Mouse (Mus musculus): ENCODE measurements around the gene Mdm2.
A peak's percentile ranks its signal among the peaks of the same experiment; 100 is the strongest.

Gene Mdm2

DNA sequence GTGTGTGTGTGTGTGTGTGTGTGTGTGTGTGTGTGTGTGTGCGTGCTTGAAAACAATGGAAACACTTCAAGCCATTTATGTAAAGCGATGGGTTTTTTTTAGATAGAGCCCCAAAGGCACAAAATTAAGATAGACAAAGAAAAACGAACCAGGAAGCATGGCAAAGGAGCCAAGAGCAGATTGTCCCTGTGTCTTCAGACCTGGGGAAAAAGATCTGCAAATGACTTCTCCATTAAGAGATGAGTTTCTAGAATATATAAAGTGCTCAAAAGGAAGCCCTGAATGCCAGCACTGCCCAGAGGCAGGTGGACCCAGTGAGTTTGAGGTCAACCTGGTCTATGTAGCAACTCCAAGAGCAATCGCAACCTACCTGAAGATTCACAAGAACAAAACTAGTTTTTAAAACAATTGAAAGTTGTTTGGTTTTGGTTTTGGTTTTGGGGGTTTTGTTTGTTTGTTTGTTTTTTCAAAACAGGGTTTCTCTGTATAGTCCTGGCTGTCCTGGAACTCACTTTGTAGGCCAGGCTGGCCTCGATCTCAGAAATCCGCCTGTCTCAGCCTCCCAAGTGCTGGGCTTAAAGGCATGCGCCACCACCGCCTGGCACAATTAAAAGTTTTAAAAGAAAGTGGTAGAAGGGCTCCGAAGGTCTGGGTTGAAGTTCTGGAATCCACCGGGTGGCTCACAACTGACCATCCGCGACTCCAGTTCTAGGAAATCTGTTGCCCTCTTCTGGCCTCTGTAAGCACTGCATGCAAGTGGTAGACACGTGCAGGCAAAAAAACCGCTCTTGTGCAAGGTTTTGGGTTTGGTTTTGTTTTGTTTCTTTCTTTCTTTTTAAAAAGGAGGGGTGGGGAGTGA is 28.3 kb downstream of the Mdm2 start:
- DNase-seq: peak; percentile 63 to 77

DNA sequence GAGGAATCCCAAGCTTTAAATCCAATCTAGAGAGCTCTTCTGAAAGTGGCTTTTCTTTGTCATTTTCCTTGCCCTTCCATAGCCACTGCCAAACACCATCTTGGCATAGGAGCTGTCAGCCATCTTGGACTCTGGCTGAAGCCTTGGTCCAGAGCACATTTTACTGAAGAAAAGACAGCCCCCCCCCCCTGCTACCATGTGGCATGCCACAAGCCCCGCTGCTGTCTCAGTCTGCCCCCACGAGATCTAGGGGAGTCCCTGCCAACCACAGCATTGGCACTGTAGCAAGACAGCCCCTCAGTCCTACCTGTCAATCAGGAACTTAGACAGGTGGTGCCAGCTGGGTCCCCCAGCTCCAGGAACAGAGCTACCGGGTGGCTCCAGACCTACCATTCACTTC is 29.0 kb downstream of the Mdm2 start:
- DNase-seq: no peak

DNA sequence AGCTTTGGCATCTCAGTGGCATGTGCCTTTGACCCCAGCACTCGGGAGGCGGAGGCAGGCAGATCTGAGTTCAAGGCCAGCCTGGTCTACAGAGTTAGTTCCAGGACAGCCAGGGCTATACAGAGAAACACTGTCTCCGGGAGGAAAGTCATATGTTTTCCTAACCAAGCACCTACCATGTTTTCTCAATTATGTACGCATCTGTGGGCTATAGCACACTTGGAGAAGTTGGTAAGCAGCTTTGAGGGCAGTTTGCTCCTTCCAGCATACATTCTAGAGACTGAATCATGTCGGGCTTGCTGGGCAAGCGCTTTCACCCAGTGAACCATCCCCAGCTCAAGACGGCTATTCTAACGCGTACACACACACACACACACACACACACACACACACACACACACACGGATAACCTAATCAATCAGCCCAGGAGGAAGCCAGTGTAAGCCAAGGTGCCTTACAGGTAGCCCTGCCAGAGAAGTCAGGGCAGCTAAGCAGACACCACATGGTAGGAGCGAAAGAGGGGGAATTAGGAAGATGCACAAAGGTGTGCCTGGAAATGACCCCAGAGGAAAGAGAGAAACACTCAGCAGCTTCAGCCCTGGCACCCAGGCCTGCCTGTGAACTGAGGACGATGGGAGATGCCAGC is 29.6 kb downstream of the Mdm2 start:
- DNase-seq: no peak

DNA sequence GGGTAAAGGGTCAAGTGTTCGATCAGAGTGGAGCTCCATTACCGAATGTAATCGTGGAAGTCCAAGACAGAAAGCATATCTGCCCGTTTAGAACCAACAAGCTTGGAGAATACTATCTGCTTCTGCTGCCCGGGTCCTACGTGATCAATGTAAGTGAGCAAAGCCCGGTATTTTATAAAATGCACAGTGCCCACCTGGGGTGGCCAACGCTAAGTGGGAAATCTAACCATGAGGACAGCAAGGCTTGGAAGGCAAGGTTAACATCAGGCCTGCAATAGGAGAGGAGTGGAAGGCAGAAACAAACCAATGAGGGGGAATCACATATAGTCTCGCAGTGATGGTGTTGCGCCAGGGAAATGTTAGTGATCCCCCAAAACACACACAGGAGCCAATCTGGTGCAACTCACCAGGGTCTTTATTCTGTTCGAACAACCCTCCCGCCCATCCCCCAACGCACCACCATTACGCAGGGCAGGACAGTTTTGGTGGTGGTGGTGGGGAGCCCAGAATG is 30.5 kb downstream of the Mdm2 start:
- no peak for DNase-seq

DNA sequence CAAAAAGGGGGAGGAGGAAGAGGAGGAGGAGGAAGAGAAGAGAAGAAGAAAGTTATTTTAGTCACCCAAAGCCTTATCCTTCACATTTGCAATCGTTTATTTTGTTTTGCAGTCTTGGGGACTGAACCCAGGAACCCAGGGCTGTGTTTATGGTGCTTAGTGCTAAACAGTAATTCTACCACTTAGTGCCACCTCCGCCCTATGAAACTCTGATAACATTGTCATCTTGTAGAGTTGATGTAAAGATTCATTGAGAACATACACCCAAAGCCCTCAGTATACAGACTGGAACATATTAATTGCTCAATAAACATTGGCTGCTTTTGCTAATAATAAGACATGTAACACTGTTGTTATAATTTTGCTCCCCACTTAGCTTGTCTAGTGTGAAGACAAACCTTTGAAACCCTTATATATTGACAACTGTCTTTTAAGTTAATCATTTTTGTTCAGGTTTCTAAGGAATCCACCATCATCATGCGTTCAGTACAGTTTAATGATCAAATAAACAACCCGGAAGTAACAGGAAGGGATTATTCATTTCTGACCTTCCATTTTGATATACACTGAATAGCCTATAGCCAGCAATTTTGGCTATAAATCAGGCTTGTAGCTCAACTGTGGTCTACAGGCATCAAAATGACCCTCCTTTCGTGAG is 31.4 kb downstream of the Mdm2 start:
- no peak for DNase-seq

DNA sequence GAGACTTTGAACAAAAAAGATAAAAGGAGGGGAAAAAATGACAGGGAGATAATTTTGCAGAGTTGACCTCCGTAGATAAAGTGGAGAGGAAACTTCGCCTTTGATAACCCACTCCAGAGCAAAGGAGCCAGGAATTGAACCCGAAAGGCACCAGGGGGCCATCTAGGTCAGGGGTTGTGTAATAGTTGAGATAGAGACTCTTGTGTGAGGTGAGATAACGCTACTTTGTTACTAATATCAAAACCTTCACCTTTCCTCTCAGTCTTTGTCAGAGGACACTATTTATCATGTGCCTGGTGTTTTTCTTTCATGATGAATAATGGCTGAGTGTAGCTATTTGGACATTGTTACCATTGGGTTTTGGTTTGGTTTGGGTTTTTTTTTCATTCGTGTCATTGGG is 32.2 kb downstream of the Mdm2 start:
- DNase-seq: peak in 1 of 2 experiments; percentile 14

DNA sequence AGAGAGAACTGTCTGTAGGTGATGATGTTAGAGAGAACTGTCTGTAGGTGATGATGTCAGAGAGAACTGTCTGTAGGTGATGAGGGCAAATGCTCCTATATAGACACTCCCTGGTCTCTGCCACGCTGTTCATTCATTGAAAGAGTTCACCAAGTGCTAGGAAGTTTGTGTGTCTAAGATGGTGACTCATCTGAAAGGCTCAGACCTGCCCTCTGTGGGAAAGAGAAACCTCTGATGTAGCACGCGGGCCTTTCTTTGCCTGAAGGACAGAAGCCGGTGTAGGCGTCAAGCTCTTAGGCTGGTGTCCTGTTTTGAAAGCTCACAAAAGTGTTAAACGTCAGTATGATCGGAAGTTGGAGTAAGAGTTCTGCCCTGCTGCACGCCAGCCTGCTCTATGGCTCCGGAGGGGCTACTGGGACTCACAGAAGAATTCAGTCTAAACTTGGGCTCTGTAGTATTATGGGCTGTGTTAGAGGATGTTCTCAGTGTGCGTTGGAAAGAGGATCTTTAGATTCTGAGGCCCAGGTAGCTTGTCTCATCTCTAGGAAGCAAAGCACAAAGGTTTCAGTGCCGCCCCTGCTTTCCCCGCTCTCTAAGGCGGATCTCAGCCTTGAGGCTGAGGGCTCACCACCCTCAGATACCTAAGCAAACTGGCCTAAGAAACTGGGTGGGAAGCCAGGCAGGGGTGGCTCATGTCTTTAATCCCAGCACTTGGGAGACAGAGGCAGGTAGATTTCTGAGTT is 32.9 kb downstream of the Mdm2 start:
- DNase-seq: peak in 1 of 2 experiments; percentile 22

DNA sequence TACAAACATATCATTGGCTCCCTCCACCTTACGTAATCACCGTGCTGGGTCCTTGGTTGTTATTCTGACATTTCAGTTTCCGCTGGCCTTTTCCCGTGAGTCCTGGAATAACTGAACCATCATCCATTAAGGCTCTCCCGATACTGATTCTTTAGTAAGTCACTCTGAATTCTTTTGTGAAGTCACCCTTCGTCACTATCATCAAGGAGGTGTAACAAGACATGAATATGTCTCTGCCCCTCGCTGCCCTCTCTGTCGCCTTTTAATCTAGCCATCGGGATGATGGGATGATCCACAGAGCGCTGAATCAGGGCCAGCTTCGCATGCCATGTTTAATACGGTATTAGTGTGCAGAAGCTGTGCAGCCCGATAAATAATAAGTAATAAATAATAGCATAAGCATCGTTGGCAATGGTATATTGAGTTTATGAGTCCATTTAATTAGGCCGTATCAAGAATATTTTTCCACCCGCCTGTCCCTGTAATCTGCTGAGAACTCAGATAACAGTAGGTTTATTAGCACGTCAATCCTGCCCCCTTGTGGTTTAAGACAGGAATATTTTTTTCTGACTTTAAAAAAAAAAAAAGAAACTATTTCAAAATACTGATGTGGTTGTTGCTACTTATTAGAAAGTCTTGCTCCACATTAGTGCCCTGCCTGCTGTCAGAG is 33.8 kb downstream of the Mdm2 start:
- DNase-seq: peak; percentile 18 to 25

DNA sequence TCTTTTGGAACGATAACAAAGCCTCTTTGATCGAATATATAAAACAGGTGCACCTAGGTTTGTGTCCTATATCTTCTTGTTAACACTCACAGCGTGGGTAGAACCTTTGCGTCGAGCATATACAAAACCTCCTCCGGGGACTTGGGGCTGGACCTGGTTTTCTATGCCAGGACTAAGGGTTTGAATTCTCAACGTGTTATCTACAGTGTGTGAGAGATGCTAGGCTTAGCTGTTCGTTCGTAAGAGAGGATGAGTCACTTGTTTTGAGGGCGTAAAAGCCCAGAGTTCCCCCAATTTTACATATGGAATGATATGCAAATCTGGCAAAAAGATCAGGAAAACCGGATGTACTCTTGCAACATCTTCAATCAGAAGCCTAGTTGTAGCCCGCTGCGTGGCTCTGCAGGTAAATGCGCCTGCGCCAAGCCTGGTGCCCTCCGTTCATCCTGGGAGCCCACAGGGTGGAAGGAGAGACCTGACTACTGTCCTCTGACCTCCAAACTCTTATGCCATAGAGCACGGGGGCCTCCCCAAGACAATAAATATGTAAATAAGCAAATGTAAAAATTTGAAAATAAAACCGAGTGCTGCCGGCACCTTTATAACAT is 34.4 kb downstream of the Mdm2 start:
- DNase-seq: peak in 1 of 2 experiments; percentile 17

DNA sequence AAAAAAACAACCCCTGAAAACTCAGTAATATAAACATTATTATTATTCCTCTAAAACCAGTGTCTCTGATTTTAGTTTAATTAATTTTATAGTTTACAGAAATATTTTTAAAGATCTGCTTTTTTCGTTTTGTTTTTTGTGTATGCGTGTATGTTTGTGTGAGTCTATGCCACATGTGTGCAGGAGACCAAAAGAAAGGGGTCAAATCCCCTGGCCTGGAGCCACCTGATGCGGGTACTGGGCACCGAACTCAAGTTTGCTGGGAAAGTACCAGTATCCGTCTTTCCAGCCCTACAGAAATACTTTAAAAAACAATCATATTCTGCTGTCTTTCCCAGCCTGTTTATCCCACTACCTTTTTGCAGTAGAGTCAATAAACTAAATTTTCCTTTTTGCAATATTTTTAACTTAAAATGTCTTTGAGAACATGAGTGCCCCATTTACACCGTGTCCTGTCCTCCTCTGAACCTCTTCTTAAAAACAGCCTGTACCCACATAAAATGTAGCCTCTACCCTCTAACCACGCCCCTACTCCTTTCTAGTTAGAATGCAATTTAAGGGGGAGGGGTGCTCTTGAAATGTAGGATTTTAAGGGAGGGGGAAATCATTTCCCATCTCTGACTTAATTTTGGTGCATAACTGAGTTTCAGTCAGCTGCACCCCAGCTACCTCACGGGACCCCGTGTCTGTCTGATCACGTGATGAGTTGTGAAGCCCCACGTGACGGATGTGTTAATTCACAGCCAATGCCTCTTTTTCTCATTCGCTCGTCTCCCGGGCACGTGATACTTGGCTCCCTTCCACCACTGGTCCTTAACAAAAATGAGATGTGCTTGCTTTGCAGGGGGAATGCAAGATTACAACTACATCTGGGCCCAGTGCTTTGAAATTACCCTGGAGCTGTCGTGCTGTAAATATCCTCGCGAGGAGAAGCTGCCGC is 35.2 kb downstream of the Mdm2 start:
- DNase-seq: peak; percentile 72 to 75

DNA sequence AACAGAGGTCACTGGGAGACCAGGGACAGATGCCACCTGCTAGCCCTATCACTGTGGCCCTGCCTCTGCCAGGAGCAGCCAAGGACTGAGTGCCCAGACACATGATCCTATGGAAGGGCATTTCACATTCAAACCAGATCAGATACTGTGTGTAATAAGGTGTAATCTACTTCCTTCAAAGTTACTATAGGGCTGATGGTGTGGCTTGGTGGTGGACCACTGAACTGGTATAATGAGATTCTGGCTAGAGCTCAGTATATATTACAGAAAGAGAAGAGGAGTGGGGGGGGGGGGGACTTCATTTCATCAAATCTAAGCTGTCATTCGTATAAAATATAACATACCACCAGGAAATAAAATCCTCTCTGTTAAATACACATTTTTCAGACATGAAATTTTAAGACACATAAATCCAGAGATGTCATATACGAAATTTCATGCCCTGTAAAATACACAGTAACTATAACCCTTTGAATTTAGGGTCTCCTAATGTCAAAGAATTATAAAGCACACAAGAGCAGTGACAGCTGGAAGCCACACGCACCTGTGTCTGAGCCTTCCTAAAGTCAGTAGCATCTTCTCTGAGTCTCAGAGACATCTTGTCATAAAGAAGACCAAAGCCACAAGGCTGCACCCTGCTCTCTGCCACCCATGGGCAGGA is 36.1 kb downstream of the Mdm2 start:
- no peak for DNase-seq

DNA sequence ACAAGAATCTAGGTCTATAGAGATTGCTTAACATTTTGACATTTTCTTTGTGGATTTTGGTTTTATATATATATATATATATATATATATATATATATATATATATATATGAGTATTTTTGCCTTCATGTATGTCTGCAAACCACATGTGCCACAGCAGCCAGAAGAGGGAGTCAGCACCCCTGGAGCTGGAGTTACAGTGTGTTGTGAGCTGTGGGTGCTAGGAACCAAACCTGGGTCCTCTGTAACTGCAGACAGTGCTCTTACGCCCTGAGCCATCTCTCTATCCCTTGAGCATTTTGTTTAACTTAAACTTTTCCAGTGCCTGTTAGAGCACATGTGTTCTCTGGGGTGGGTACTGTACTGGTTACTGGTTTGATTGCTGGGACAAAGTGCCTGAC is 36.6 kb downstream of the Mdm2 start:
- DNase-seq: no peak

DNA sequence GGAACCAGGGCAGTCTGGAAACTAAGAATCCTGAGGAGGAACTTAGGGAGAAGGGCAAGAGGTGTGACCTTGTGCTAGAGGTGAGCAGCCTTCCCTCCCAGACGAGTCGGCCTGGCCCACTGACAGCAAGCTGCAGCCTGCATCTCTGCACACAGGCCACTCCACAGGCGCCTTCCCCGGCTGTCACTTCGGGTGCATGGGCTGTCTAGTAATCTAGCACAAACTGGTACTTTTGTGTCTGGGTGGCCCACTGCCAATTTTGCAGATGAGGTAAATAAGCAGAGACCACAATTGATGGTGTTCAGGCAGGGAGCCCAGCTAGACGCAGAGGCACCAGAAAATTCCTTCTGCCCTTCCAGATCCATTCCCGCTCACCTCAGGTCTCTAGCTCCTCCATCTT is 37.9 kb downstream of the Mdm2 start:
- peak; percentile 41 to 54 for DNase-seq

DNA sequence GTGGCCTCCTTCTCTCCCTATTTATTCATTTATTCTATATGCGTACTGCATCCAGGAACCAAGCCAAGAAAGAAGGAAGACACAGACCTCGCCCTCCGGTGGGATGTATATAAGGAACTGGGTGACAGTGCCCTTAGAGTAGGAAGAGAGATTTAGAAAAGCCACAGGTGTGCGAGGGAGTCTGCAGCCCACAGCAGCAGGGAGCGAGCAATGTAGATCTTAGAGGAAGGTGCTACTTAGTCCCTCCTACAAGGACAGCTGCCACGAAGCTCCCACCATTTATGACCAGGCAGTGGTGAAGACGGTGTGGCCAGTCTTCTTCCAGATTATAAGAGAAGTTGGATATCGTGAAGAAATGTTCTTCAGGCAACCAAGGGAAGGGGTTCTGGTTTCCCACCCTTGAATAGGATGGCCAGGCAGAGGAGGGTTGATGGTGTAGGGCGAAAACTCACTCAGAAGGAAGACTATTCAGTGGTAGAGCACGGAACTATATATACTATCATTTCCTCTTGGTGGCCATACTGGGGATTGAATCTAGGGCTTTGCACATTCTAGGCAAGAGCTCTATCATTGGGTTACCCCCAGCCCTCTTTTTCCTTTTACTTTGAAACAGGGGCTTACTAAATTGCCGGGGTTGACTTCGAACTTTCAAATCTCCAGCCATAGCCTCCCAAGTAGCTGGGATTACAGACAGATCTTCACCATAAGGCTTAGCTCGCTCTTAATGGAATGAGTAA is 38.5 kb downstream of the Mdm2 start:
- peak in 1 of 2 experiments; percentile 12 for DNase-seq

DNA sequence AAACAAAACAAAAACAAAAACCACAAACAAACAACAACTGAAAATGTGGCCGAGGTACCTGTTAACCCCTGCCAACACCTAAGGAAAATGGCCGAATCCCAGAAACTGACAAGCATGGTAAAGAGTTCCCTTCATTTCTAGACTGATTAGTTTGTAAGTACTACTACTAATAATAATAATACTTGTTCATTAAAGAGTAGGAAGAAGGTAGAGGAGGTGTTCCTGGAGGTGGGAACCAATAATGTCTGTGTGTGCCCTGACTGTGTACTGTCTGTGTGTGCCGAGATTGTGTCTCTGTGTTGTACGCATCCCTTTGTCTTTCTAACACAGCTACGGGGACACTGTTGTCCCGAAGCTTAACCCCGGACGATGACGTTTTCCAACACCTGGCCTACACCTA is 39.3 kb downstream of the Mdm2 start:
- DNase-seq: peak in 1 of 2 experiments; percentile 11

DNA sequence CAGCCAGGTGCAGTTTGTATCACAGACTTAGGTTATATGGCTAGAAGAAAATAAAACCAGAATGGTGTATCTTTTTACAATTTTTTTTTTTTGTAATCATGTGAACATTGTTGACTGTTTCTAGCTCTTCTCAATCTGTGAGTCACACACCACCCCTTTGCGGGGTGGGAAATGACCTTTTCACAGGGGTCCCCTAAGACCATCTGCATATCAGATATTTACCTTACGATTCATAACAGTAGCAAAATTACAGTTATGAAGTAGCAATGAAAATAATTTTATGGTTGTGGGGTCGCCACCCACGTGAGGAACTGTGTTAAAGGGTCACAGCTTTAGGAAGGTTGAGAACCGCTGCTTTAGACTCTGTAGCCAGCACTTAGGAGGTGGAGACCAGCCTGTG is 39.8 kb downstream of the Mdm2 start:
- no peak for DNase-seq

DNA sequence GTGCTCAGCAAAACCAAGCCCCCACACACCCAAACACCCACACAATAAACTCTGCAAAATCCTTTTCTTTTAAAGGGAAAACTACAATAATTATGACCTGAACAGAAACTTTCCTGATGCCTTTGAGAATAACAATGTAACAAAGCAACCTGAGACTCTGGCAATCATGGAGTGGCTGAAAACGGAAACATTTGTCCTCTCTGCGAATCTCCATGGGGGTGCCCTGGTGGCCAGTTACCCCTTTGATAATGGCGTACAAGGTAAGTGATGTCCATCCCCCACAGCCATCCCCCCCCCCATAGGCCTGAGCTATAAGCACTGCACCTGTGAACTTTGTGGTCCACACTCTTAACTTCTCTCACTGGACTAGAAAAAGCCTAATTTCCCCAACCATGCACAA is 40.5 kb downstream of the Mdm2 start:
- DNase-seq: peak in 1 of 2 experiments; percentile 13

DNA sequence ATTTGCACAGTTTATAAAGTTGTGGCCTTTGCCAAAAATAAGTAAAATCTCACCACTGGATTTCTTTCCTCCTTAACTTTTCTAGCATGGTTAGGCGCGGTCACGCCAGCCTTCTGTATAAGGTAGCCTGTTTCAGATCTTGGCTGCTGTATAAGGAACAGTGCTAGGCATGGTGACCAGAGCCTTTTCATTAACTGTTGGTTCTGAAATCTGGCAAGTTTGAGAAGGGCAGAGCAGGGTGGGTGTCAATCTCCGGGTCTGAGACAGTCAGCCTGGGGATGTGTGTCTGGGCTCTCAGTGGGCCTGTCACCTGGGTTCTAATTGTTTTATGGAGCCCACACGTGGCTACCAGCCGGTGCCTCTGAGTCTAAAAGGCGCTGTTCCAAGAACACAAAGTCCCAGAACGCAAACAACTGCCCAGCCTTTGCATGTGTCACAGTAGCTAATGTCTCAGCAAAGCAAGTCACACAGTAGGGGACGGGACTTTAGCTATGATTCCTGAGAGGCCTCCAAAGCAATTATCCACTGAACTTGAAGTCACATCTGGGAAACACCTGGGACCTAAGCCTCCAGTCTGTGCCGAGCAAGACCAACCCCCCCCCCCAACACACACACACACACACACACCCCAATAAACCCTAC is 41.0 kb downstream of the Mdm2 start:
- peak in 1 of 2 experiments; percentile 77 for DNase-seq

All from kidney, postnatal 25 days (tissue).